Mouse (Mus musculus) liver, adult 2 months (tissue): ENCODE measurements around the gene Npnt. TPM values are rescaled to one million over a fixed set of nuclear protein-coding genes. Genes with fewer than 3 reads are reported as not detected.

Experiments used
- DNase-seq: peaks from one replicate; pipeline ENCODE4 v3.0.0-alpha.2; 2011; ENCODE audit warnings: low read depth, low spot score; ENCODE audit errors: extremely low read depth
- H3K27ac ChIP-seq: fragments of 200-500 bp; replicated peaks from 2 replicates; pipeline ENCODE4 v1.5.1; 2012; ENCODE audit warnings: low read depth, mild to moderate bottlenecking, control low read depth, inconsistent platforms, low read length; ENCODE audit not compliant: insufficient read depth
- H3K27me3 ChIP-seq: fragments of 200-500 bp; 2 replicates; pipeline ENCODE4 v1.6.1; 2012; ENCODE audit warnings: mild to moderate bottlenecking, moderate library complexity, low read length, inconsistent platforms; ENCODE audit not compliant: control insufficient read depth, insufficient read depth
- H3K36me3 ChIP-seq: fragments of 200-500 bp; 2 replicates; pipeline ENCODE4 v1.6.1; 2012; ENCODE audit warnings: low read length, inconsistent platforms; ENCODE audit not compliant: control insufficient read depth, insufficient read depth
- H3K4me1 ChIP-seq: fragments of 200-500 bp; 2 replicates; pipeline ENCODE4 v1.6.1; 2011; ENCODE audit warnings: low read length; ENCODE audit not compliant: control insufficient read depth, insufficient read depth
- H3K4me3 ChIP-seq: fragments of 200-500 bp; 2 replicates; pipeline ENCODE4 v1.5.1; 2011; ENCODE audit warnings: low read depth, mild to moderate bottlenecking, control low read depth, low read length, moderate library complexity; ENCODE audit not compliant: insufficient read depth
- H3K79me2 ChIP-seq: fragments of 200-500 bp; 2 replicates; pipeline ENCODE4 v1.6.1; 2012; ENCODE audit warnings: inconsistent platforms, mild to moderate bottlenecking, low read length, moderate library complexity; ENCODE audit not compliant: control insufficient read depth, insufficient read depth
- H3K9ac ChIP-seq: fragments of 200-500 bp; 2 replicates; pipeline ENCODE4 v1.6.1; 2012; ENCODE audit warnings: low read depth, mild to moderate bottlenecking, control low read depth, inconsistent platforms, low read length
- CTCF ChIP-seq: fragments of 200-500 bp; IDR thresholded peaks from 2 replicates; pipeline ENCODE4 v1.5.1; 2011; ENCODE audit warnings: low read depth, low read length, control low read depth
- POLR2A ChIP-seq: fragments of 200-500 bp; IDR thresholded peaks from 2 replicates; pipeline ENCODE4 v1.6.1; 2011; ENCODE audit warnings: low read length, control low read depth; ENCODE audit not compliant: insufficient read depth; ENCODE audit errors: extremely low read depth
- WGBS: fragments of 180-500 bp; shearing (Covaris S2); methylation state at CpG from one replicate; pipeline ENCODE4 v1.1.7; 2018; 5-methylcytosine and 5-hydroxymethylcytosine counted together
- polyA plus RNA-seq: library from polyadenylated mRNA; depleted of rRNA; stranded (reverse); fragments of >200 nt; gene quantifications from 2 replicates; pipeline ENCODE4 v1.2.3, GENCODE M21; 2012
- total RNA-seq: library from RNA; depleted of rRNA; stranded (reverse); fragments of >200 nt; gene quantifications from 2 replicates; pipeline ENCODE4 v1.2.3, GENCODE M21; 2014

The Npnt gene
- total and polyA plus RNA-seq, 2 experiments, result 0.09 to 0.39 TPM

DNA sequence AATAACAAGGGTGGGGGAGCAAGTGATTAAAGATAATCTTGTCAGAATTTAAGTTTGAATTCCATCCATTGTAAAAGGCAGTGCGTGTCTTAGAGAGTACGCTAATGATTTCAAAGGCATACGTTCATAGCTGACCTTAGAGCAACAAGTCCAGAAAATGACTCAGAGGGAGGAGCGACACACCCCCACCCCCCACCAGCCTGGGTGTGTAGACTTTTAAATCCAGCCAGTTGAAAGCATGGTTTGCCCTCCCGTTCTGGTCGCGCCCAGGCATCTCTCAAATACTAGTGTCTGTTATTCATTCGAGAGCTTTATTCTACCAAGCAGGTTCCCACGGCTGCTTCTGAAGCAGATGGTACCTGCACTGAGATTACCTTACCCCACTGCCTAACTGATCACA, 34.4 kb downstream of the Npnt start:
- H3K4me3 ChIP-seq, result no peak overlapping the region
- no peak overlapping the region for H3K9ac ChIP-seq
- no peak overlapping the region for H3K27ac ChIP-seq
- H3K36me3 ChIP-seq, result no peaks in the 10 kb centered on the region
- no peaks in the 10 kb centered on the region for H3K79me2 ChIP-seq
- H3K4me1 ChIP-seq, result no peaks in the 10 kb centered on the region
- no peak for DNase-seq
- 94% methylated on average over 9 of the region's 9 CpGs for whole genome bisulfite sequencing
- TF ChIP-seq CTCF (no peak), POLR2A (no peak)
- no peaks in the 10 kb centered on the region for H3K27me3 ChIP-seq

DNA sequence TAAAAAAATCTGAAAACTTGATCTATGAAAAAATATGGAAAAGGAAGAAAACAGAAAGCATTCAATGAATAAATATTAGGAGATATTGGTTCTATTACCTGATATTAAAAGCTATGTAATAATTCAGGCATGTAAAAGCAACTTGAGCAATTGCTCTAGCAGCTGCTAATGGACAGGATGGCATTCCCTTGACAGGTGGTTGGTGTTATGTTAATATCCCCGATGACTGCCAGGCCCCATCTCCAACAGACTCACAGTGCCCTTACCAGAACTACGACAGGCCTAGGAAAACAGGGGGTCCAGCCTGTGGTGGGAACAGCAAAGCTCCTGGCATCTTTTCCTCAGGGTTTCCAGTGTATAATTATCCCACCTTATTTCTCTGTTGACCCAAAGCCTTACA, 37.7 kb downstream of the Npnt start:
- Histone ChIP-seq H3K4me3 (no peak overlapping the region), H3K4me1 (no peaks in the 10 kb centered on the region), H3K9ac (no peak overlapping the region), H3K27me3 (no peaks in the 10 kb centered on the region), H3K79me2 (no peaks in the 10 kb centered on the region), H3K36me3 (no peaks in the 10 kb centered on the region), H3K27ac (no peak overlapping the region)
- TF ChIP-seq POLR2A (no peak), CTCF (no peak)
- no peak for DNase-seq
- WGBS, result 100% methylated on average over 2 of the region's 2 CpGs

DNA sequence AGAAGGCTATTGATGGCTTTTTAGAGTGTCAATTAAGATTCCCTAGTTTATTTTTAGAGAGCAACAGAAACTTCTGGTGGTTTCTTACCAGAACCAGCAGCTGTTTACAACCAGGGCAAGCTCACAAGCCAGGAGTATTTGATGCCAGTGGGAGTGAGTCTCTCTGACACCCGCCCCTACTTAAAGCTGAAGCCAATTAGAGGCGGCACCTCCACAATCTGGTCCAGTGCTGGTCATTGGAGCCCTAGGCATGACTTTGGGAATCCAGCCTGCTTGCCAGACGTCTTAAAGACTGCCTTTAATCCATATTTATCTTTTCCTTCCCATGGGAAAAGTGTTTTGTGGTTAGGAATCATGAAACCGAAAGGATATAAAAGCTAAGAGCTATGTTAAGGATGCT, 38.4 kb downstream of the Npnt start:
- 94% methylated on average over 4 of the region's 4 CpGs for WGBS
- Histone ChIP-seq H3K9ac (no peak overlapping the region), H3K27me3 (no peaks in the 10 kb centered on the region), H3K4me3 (no peak overlapping the region), H3K79me2 (no peaks in the 10 kb centered on the region), H3K36me3 (no peaks in the 10 kb centered on the region), H3K4me1 (no peaks in the 10 kb centered on the region), H3K27ac (no peak overlapping the region)
- no peak for DNase-seq
- TF ChIP-seq POLR2A (no peak), CTCF (no peak)

DNA sequence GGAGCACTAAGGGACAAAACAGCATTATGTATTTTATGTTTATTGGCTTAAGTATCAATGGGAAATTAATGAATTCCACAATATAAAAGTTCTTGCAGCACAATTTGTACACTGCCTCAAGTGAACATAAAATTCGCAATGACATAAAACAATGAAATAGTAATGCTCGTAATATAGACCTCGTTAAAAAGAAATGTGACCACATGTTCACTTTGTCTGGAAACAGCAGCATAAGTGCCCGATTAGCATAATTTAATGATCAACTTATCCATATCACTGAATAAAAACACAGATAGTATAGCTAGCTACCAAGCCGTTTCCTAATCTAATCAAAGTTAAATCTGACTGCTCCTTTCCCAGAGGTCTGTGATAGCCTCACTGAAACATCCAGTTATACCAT, 39.4 kb downstream of the Npnt start:
- H3K4me3 ChIP-seq, result no peak overlapping the region
- H3K9ac ChIP-seq, result no peak overlapping the region
- no peaks in the 10 kb centered on the region for H3K27me3 ChIP-seq
- no peaks in the 10 kb centered on the region for H3K4me1 ChIP-seq
- DNase-seq, result no peak
- no peak overlapping the region for H3K27ac ChIP-seq
- WGBS, result 89% methylated on average over 5 of the region's 5 CpGs
- no peak for TF ChIP-seq CTCF
- TF ChIP-seq POLR2A, result no peak
- H3K36me3 ChIP-seq, result no peaks in the 10 kb centered on the region
- no peaks in the 10 kb centered on the region for H3K79me2 ChIP-seq

DNA sequence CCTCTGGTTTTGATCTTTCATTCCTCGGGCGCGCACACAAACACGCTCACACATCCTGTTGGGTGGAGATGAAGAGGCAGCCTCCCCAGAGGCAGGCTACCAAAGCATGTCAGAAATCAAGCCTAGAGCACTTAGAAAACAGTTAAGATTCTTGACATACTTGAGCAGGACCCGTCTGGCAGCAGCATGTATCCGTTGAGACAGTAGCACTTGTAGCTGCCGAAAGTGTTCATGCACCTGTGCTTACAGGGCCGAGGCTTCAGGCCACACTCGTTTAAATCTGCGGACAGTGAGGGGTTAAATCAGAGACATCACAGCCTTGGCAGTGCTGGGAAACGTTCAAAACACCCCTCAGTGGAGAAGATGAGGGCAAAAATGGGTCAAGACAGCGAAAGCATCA, 40.4 kb downstream of the Npnt start:
- no peak overlapping the region for H3K4me3 ChIP-seq
- DNase-seq, result no peak
- H3K36me3 ChIP-seq, result no peaks in the 10 kb centered on the region
- TF ChIP-seq POLR2A (no peak), CTCF (no peak)
- H3K27me3 ChIP-seq, result no peaks in the 10 kb centered on the region
- no peaks in the 10 kb centered on the region for H3K4me1 ChIP-seq
- 74% methylated on average over 12 of the region's 12 CpGs for WGBS
- H3K79me2 ChIP-seq, result no peaks in the 10 kb centered on the region
- H3K9ac ChIP-seq, result no peak overlapping the region
- H3K27ac ChIP-seq, result no peak overlapping the region

DNA sequence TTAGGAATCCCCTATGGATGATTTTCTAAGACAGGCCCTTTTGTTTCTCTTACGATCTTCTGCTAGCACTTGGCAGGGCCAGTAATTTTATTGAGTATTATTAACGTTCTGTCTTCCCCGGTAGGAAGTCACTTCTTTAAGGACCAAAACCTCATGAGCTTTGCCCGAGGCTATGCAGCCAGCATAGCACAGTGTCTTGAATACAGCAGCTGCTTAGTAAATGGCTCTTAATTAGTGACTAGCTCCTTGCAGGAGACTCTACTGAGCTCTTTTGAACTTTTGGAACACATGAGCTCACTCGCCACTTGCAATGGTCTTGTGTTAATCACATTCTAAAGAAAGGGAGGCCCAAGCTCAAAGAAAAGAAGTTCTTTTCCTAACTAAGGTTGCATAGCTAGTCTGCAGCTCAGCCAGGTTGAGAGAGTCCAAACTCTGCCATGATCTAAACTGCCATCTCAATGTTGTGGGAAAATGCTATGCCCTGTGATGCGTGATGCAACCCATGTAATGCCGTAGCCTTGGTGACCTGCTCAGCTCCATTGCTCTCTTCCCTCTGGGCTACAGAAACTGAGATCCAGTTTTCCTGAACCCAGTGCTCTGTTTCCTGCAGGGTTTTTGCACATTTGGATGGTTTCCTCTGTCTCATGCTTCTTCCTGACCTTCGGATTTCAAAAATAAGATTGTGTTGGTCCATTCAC, 42.4 kb downstream of the Npnt start:
- Histone ChIP-seq H3K36me3 (no peaks in the 10 kb centered on the region), H3K27ac (no peak overlapping the region), H3K27me3 (no peaks in the 10 kb centered on the region), H3K9ac (no peak overlapping the region), H3K79me2 (no peaks in the 10 kb centered on the region), H3K4me3 (no peak overlapping the region), H3K4me1 (no peaks in the 10 kb centered on the region)
- TF ChIP-seq CTCF, result no peak
- TF ChIP-seq POLR2A, result no peak
- 94% methylated on average over 8 of the region's 8 CpGs for WGBS
- DNase-seq, result no peak
